Mouse (Mus musculus) embryonic facial prominence, embryonic 12.5 days (tissue): ENCODE results near the gene Zfp831. TPM values are rescaled to one million over a fixed set of nuclear protein-coding genes. Genes with fewer than 3 reads are reported as not detected.

Experiments
- ATAC-seq: fragments of 200-750 bp; cut with Nextera tagmentation; 2 replicates; pipeline ENCODE4 v1.8.0; 2017; ENCODE audit not compliant: insufficient number of reproducible peaks, insufficient read depth, low FRiP score, low TSS enrichment
- H3K27ac ChIP-seq: fragments of 300-500 bp; sonication (generic); 2 replicates; pipeline ENCODE4 v1.5.1; 2016; ENCODE audit warnings: mild to moderate bottlenecking
- H3K27me3 ChIP-seq: fragments of 300-500 bp; sonication (generic); 2 replicates; pipeline ENCODE4 v1.6.1; 2016; ENCODE audit warnings: mild to moderate bottlenecking, moderate library complexity
- H3K36me3 ChIP-seq: fragments of 300-500 bp; sonication (generic); 2 replicates; pipeline ENCODE4 v1.6.1; 2016; ENCODE audit warnings: mild to moderate bottlenecking
- H3K4me1 ChIP-seq: fragments of 300-500 bp; sonication (generic); 2 replicates; pipeline ENCODE4 v1.6.1; 2016
- H3K4me2 ChIP-seq: fragments of 300-500 bp; sonication (generic); replicated peaks from 2 replicates; pipeline ENCODE4 v1.6.1; 2016; ENCODE audit warnings: mild to moderate bottlenecking, moderate library complexity
- H3K4me3 ChIP-seq: fragments of 300-500 bp; sonication (generic); 2 replicates; pipeline ENCODE4 v1.5.1; 2016; ENCODE audit warnings: mild to moderate bottlenecking
- H3K9ac ChIP-seq: fragments of 300-500 bp; sonication (generic); 2 replicates; pipeline ENCODE4 v1.6.1; 2016; ENCODE audit warnings: mild to moderate bottlenecking, moderate library complexity
- H3K9me3 ChIP-seq: fragments of 300-500 bp; sonication (generic); 2 replicates; pipeline ENCODE4 v1.6.1; 2016; ENCODE audit warnings: mild to moderate bottlenecking, moderate library complexity
- WGBS: fragments of 180-500 bp; shearing (Covaris S2); methylation state at CpG from one replicate; pipeline ENCODE4 v1.1.7; 2016; 5-methylcytosine and 5-hydroxymethylcytosine counted together
- polyA plus RNA-seq: library from polyadenylated mRNA; unstranded; fragments of >200 nt; fragmentation: Nextera tagmentation; extraction: Ambion mirVana; gene quantifications from 2 replicates; pipeline ENCODE4 v1.2.1, GENCODE M21; 2016

Gene Zfp831
- polyA plus RNA-seq, 1 experiment from 2014 or later: not detected

- Histone ChIP-seq H3K4me1 (no peaks in the 10 kb centered on the region), H3K4me3 (no peak overlapping the region), H3K27me3 (no peaks in the 10 kb centered on the region), H3K4me2 (no peak overlapping the region), H3K9ac (no peak overlapping the region), H3K9me3 (no peaks in the 10 kb centered on the region), H3K36me3 (no peaks in the 10 kb centered on the region), H3K27ac (no peak overlapping the region)
- no peak for ATAC-seq
- 84% methylated on average over 5 of the region's 5 CpGs for WGBS
Observed at GRCm38 (mm10) chr2:174655341-174655740, 12.0 kb downstream of the Zfp831 start.

- Histone ChIP-seq H3K9me3 (no peaks in the 10 kb centered on the region), H3K27me3 (no peaks in the 10 kb centered on the region), H3K4me1 (peaks cover 3% of the 10 kb centered on the region; the same call in 1 of the 2 replicates), H3K36me3 (no peaks in the 10 kb centered on the region), H3K9ac (no peak overlapping the region), H3K4me3 (no peak overlapping the region), H3K27ac (no peak overlapping the region), H3K4me2 (no peak overlapping the region)
- no peak for ATAC-seq
- WGBS: 78% methylated on average over 8 of the region's 8 CpGs
Observed at GRCm38 (mm10) chr2:174658229-174658844, 15.0 kb downstream of the Zfp831 start.

- H3K4me1 ChIP-seq: peaks cover 3% of the 10 kb centered on the region; the same call in 1 of the 2 replicates
- ATAC-seq: no peak
- no peaks in the 10 kb centered on the region for H3K27me3 ChIP-seq
- no peak overlapping the region for H3K4me2 ChIP-seq
- H3K36me3 ChIP-seq: no peaks in the 10 kb centered on the region
- no peak overlapping the region for H3K4me3 ChIP-seq
- H3K27ac ChIP-seq: no peak overlapping the region
- H3K9ac ChIP-seq: no peak overlapping the region
- WGBS: 89% methylated on average over 4 of the region's 4 CpGs
- H3K9me3 ChIP-seq: no peaks in the 10 kb centered on the region
Observed at GRCm38 (mm10) chr2:174659874-174660273, 16.5 kb downstream of the Zfp831 start.

GRCm38 (mm10) chr2:174660321-174660720 lies 17.0 kb downstream of the Zfp831 start:
- WGBS: 72% methylated on average over 9 of the region's 9 CpGs
- no peak for ATAC-seq
- no peak overlapping the region for H3K4me2 ChIP-seq
- no peaks in the 10 kb centered on the region for H3K9me3 ChIP-seq
- H3K27me3 ChIP-seq: no peaks in the 10 kb centered on the region
- peaks cover 3% of the 10 kb centered on the region; the same call in 1 of the 2 replicates for H3K4me1 ChIP-seq
- H3K27ac ChIP-seq: no peak overlapping the region
- H3K36me3 ChIP-seq: no peaks in the 10 kb centered on the region
- no peak overlapping the region for H3K4me3 ChIP-seq
- H3K9ac ChIP-seq: no peak overlapping the region

DNA sequence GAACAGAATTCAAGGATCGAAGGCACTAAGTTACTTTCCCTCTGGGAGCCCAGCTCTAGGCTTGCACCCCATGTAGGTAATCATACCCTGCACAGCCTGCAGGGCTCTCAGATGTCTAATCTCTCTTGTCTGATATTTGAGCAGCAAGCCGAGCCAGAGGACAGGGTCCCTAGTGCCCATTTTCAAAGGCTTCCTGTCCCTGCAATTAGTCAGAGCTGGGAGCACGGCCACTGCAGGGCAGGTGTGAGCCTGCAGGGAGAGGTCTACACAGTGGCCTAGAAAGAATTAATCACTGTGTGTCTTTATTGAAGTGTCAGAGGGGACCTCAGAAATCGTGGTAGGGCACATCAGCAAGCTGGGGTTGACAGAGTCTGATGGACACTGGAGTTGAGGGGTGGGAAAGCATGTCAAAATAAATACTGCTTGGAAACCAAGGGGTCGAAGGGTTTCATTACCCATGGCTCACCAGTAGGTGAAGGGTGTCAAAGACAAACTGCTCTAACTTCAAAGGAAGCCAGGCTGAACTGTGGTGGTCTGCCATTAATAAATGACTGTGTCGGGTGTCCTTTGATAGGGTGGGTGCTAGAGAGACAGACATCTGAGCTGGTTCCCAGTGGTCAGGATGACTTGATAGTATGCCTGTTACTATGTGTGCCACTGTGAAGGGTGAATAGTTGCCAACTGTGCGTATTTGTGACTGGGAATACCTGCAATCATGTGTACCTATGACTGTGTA lies 18.3 kb downstream of the Zfp831 start:
- no peak for ATAC-seq

DNA sequence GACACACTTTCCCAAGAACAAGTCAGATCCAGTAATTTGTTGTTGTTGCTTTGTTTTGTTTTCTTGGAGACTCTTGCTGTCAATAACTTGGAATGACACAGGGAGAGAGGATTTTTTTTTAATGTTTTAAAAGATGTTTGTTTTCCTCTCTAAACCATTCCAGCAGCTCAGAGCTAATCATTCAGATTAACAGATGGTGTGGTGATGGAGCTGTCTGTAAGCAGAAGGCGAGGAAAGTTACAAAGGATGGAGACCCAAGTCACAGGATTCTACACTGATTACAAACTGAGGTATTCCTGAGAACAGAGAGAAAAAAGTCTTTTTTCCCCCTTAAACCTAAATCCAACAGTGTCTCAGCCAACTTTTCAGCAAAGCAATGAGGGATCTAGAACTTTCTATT lies 19.3 kb downstream of the Zfp831 start:
- no peak overlapping the region for H3K27ac ChIP-seq
- no peak for ATAC-seq
- no peaks in the 10 kb centered on the region for H3K36me3 ChIP-seq
- H3K9ac ChIP-seq: no peak overlapping the region
- WGBS: 67% methylated on average over 1 of the region's 1 CpGs
- H3K4me2 ChIP-seq: no peak overlapping the region
- H3K4me3 ChIP-seq: no peak overlapping the region
- H3K27me3 ChIP-seq: no peaks in the 10 kb centered on the region
- peaks cover 3% of the 10 kb centered on the region; the same call in 1 of the 2 replicates for H3K4me1 ChIP-seq
- H3K9me3 ChIP-seq: no peaks in the 10 kb centered on the region

More for the DNA sequence above, 18.3 kb downstream of the Zfp831 start:
- H3K4me2 ChIP-seq: no peak overlapping the region
- H3K9me3 ChIP-seq: no peaks in the 10 kb centered on the region
- no peak overlapping the region for H3K9ac ChIP-seq
- 34% methylated on average over 7 of the region's 7 CpGs for WGBS
- H3K27me3 ChIP-seq: no peaks in the 10 kb centered on the region
- no peak overlapping the region for H3K4me3 ChIP-seq
- H3K4me1 ChIP-seq: peaks cover 3% of the 10 kb centered on the region; the same call in 1 of the 2 replicates
- no peak overlapping the region for H3K27ac ChIP-seq
- H3K36me3 ChIP-seq: no peaks in the 10 kb centered on the region

GRCm38 (mm10) chr2:174665404-174665803 lies 22.1 kb downstream of the Zfp831 start:
- Histone ChIP-seq H3K27me3 (no peaks in the 10 kb centered on the region), H3K4me1 (peaks cover 3% of the 10 kb centered on the region; the same call in 1 of the 2 replicates), H3K27ac (no peak overlapping the region), H3K4me3 (no peak overlapping the region), H3K9me3 (no peaks in the 10 kb centered on the region), H3K4me2 (no peak overlapping the region), H3K9ac (no peak overlapping the region), H3K36me3 (no peaks in the 10 kb centered on the region)
- WGBS: 37% methylated on average over 5 of the region's 5 CpGs
- ATAC-seq: no peak

GRCm38 (mm10) chr2:174668806-174669205 lies 25.5 kb downstream of the Zfp831 start:
- Histone ChIP-seq H3K9ac (no peak overlapping the region), H3K27me3 (0 out of 2 replicates have a peak, but pooled peaks cover 11% of the 10 kb centered on the region), H3K4me1 (peaks cover 17% of the 10 kb centered on the region), H3K4me2 (no peak overlapping the region), H3K27ac (no peak overlapping the region), H3K36me3 (no peaks in the 10 kb centered on the region), H3K4me3 (no peak overlapping the region), H3K9me3 (no peaks in the 10 kb centered on the region)
- 60% methylated on average over 3 of the region's 3 CpGs for WGBS
- ATAC-seq: no peak

DNA sequence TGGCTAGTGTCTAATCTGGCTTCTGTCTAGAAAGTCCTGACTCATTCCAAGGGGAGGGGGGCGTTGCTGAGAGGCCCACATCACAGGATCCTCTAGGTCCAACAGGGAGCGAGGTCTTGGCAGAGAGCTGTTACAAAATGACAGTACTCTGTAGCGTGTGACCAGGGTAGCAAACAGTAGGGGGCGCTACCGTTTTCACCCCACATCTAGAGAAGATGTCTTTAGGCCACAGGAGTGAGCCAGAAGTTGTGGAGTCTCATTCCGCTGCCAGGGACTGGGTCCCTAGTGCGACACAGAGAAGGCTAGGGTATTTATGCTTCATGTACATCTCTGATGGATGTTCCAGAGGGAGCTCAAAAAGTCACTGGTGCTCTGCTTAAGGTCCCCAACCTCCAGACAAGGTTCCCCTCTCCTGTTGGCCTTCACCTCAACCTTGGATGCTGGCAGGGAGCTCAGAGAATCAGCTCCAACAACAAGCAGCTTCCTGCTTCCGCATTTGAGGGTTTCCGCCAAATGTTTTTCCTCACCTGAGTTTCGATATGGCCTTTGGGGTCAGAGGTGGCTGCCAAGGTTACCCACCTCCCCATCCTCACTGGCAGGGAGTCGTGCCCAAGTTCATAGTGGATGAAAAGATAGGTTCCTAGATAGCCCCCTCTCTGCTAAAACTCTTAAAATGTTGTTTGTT lies 29.3 kb downstream of the Zfp831 start:
- no peak overlapping the region for H3K27ac ChIP-seq
- peaks cover 22% of the 10 kb centered on the region for H3K4me1 ChIP-seq
- peak overlapping the region; percentile 89 for H3K4me2 ChIP-seq
- H3K9me3 ChIP-seq: no peaks in the 10 kb centered on the region
- H3K36me3 ChIP-seq: no peaks in the 10 kb centered on the region
- H3K27me3 ChIP-seq: 0 out of 2 replicates have a peak, but pooled peaks cover 11% of the 10 kb centered on the region
- H3K9ac ChIP-seq: no peak overlapping the region
- 21% methylated on average over 11 of the region's 11 CpGs for WGBS
- no peak for ATAC-seq
- H3K4me3 ChIP-seq: no peak overlapping the region

- peak; percentile 72 for ATAC-seq
- Histone ChIP-seq H3K27ac (peak overlapping the region; percentile 74; the same call in 1 of the 2 replicates), H3K27me3 (0 out of 2 replicates have a peak, but pooled peaks cover 11% of the 10 kb centered on the region), H3K36me3 (no peaks in the 10 kb centered on the region), H3K4me2 (peak overlapping the region; percentile 89), H3K4me3 (peak overlapping the region; percentile 39), H3K4me1 (peaks cover 22% of the 10 kb centered on the region), H3K9ac (peak overlapping the region; percentile 55), H3K9me3 (no peaks in the 10 kb centered on the region)
- under 1% methylated on average over 25 of the region's 25 CpGs for WGBS
Observed at GRCm38 (mm10) chr2:174673592-174674286, 30.4 kb downstream of the Zfp831 start.
